Mouse (Mus musculus) kidney, adult 2 months (tissue): ENCODE results near the gene Col6a1.

Experiments used
- CTCF ChIP-seq: fragments of 200-500 bp; conservative IDR thresholded peaks from 2 replicates; pipeline ENCODE4 v1.5.1; 2011; ENCODE audit warnings: low read depth, mild to moderate bottlenecking, control low read depth, low read length, moderate library complexity, mixed read lengths; ENCODE audit not compliant: insufficient read depth, insufficient read length
- POLR2A ChIP-seq: fragments of 200-500 bp; IDR thresholded peaks from one replicate; pipeline ENCODE4 v1.6.1; 2011; ENCODE audit warnings: low read depth, low read length, control low read depth

DNA sequence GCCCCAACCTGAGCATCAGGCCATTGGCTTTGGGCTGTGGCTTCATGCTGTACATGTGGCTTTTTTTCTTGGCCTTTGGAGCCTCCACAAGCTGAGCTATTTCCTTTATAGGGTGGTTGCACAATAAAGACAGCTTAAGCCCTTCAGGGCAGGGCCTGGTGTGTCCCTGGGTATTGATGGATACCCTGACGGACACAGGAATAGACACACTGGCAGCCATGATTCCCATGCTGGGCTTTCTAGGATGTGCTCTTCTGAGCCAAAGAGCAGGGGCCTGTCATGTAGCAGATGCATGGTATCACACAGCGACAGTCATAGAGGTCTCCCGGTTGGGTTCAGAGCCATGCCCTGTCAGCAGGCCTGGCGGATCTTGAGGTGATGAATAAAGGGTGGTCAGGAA is 898 bp upstream of the Col6a1 start:
- no peak for TF ChIP-seq CTCF
- no peak for TF ChIP-seq POLR2A
